Mouse (Mus musculus) thymus, adult 2 months (tissue): ENCODE results near the gene Pemt.

Experiments used
- CTCF ChIP-seq: fragments of 200-500 bp; IDR thresholded peaks from 2 replicates; pipeline ENCODE4 v1.5.1; 2012; ENCODE audit warnings: mild to moderate bottlenecking, control low read depth, low read length, moderate library complexity, borderline replicate concordance; ENCODE audit not compliant: control insufficient read depth, poor library complexity, insufficient read depth; ENCODE audit errors: extremely low read depth
- POLR2A ChIP-seq: fragments of 200-500 bp; IDR thresholded peaks from 2 replicates; pipeline ENCODE4 v1.6.1; 2012; ENCODE audit warnings: mild to moderate bottlenecking, low read length, control low read depth, moderate library complexity; ENCODE audit not compliant: control insufficient read depth, poor library complexity, insufficient read depth; ENCODE audit errors: extremely low read depth

GRCm38 (mm10) chr11:60009451-60009850, 36.8 kb downstream of the Pemt start:
- no peak for TF ChIP-seq CTCF
- TF ChIP-seq POLR2A, result no peak
